Mouse (Mus musculus): ENCODE measurements around the gene Fam20b.

Gene Fam20b

GRCm38 (mm10) chr1:156730802-156731201 lies 11.9 kb upstream of the Fam20b start:
- no peak for DNase-seq (ENCODE audit: low read depth, low spot score)

GRCm38 (mm10) chr1:156727234-156728108 lies 8.6 kb upstream of the Fam20b start:
- DNase-seq (ENCODE audit: low read depth, low spot score): no peak

GRCm38 (mm10) chr1:156722089-156722488 lies 3.2 kb upstream of the Fam20b start:
- DNase-seq (ENCODE audit: low read depth, low spot score): no peak

GRCm38 (mm10) chr1:156720046-156720445 lies 1.2 kb upstream of the Fam20b start:
- no peak for DNase-seq (ENCODE audit: low read depth, low spot score)

GRCm38 (mm10) chr1:156718286-156718949 lies 468 bp downstream of the Fam20b start:
- DNase-seq (ENCODE audit: low read depth, low spot score): peak; percentile 75

GRCm38 (mm10) chr1:156717751-156718285 lies 1.1 kb downstream of the Fam20b start:
- DNase-seq (ENCODE audit: low read depth, low spot score): no peak

GRCm38 (mm10) chr1:156716681-156717080 lies 2.2 kb downstream of the Fam20b start:
- DNase-seq (ENCODE audit: low read depth, low spot score): no peak

- DNase-seq (ENCODE audit: low read depth, low spot score): peak; percentile 14
Observed at GRCm38 (mm10) chr1:156710472-156711098, 8.3 kb downstream of the Fam20b start.

- no peak for DNase-seq (ENCODE audit: low read depth, low spot score)
Observed at GRCm38 (mm10) chr1:156708672-156709071, 10.2 kb downstream of the Fam20b start.

GRCm38 (mm10) chr1:156705696-156706285 lies 13.1 kb downstream of the Fam20b start:
- no peak for DNase-seq (ENCODE audit: low read depth, low spot score)

GRCm38 (mm10) chr1:156703444-156703843 lies 15.4 kb downstream of the Fam20b start:
- DNase-seq (ENCODE audit: low read depth, low spot score): no peak

GRCm38 (mm10) chr1:156702151-156702550 lies 16.7 kb downstream of the Fam20b start:
- DNase-seq (ENCODE audit: low read depth, low spot score): no peak

GRCm38 (mm10) chr1:156686025-156686661 lies 32.7 kb downstream of the Fam20b start:
- no peak for DNase-seq (ENCODE audit: low read depth, low spot score)

- DNase-seq (ENCODE audit: low read depth, low spot score): no peak
Observed at GRCm38 (mm10) chr1:156679599-156679998, 39.3 kb downstream of the Fam20b start.

GRCm38 (mm10) chr1:156677230-156677629 lies 41.7 kb downstream of the Fam20b start:
- no peak for DNase-seq (ENCODE audit: low read depth, low spot score)

GRCm38 (mm10) chr1:156676596-156676995 lies 42.3 kb downstream of the Fam20b start:
- no peak for DNase-seq (ENCODE audit: low read depth, low spot score)

- DNase-seq (ENCODE audit: low read depth, low spot score): peak; percentile 80
Observed at GRCm38 (mm10) chr1:156676171-156676570, 42.7 kb downstream of the Fam20b start.

- peak; percentile 68 for DNase-seq (ENCODE audit: low read depth, low spot score)
Observed at GRCm38 (mm10) chr1:156674195-156675000, 44.5 kb downstream of the Fam20b start, which contains the start of gene Tor3a. Gene Tor3a (minus strand): TSS chr1:156674356.

GRCm38 (mm10) chr1:156673476-156674194 lies 45.3 kb downstream of the Fam20b start:
- DNase-seq (ENCODE audit: low read depth, low spot score): no peak

Data from mesoderm, embryonic 11.5 days (tissue).